Mouse (Mus musculus): ENCODE results near the gene Per1. TPM values are rescaled to one million over a fixed set of nuclear protein-coding genes. Genes with fewer than 3 reads are reported as not detected.

Per1 gene
- polyA plus RNA-seq, 1 experiment from 2014 or later = 15.4 TPM

GRCm38 (mm10) chr11:69116843-69117242 is 21.8 kb downstream of the Per1 start:
- Histone ChIP-seq H3K27me3 (ENCODE audit: insufficient read depth, low read length) (no peaks in the 10 kb centered on the region; the same call in 1 of the 2 replicates), H3K27ac (ENCODE audit: low read depth) (no peak overlapping the region), H3K9me3 (ENCODE audit: low read depth, low read length) (no peaks in the 10 kb centered on the region), H3K4me1 (ENCODE audit: insufficient read depth) (peaks cover 7% of the 10 kb centered on the region), H3K4me3 (ENCODE audit: low read depth, low read length) (0 out of 2 replicates have a peak overlapping the region, but pooled peaks have one; percentile 1), H3K9ac (no peak overlapping the region), H3K4me2 (peak overlapping the region; percentile 93), H3K36me3 (ENCODE audit: insufficient read depth) (no peaks in the 10 kb centered on the region)
- ATAC-seq (ENCODE audit: insufficient read depth) = no peak
- no peak for DNase-seq
- no peak for TF ChIP-seq CTCF (IDR thresholded peaks at IDR 0.05; ENCODE audit: low read depth)
- WGBS = 43% methylated on average over 5 of the region's 5 CpGs

GRCm38 (mm10) chr11:69117737-69118695 is 23.0 kb downstream of the Per1 start:
- no peaks in the 10 kb centered on the region for H3K36me3 ChIP-seq (ENCODE audit: insufficient read depth)
- no peaks in the 10 kb centered on the region; the same call in 1 of the 2 replicates for H3K27me3 ChIP-seq (ENCODE audit: insufficient read depth, low read length)
- peak overlapping the region; percentile 93 for H3K4me2 ChIP-seq
- DNase-seq (peak; percentile 68), ATAC-seq (ENCODE audit: insufficient read depth) (peak; percentile 9; the same call in 1 of the 2 replicates)
- peak overlapping the region; percentile 68 for H3K9ac ChIP-seq
- WGBS = under 1% methylated on average over 45 of the region's 45 CpGs
- no peaks in the 10 kb centered on the region for H3K9me3 ChIP-seq (ENCODE audit: low read depth, low read length)
- TF ChIP-seq CTCF (IDR thresholded peaks at IDR 0.05; ENCODE audit: low read depth) = no peak
- peak overlapping the region; percentile 87 for H3K27ac ChIP-seq (ENCODE audit: low read depth)
- H3K4me1 ChIP-seq (ENCODE audit: insufficient read depth) = peaks cover 7% of the 10 kb centered on the region
- peak overlapping the region; percentile 74 for H3K4me3 ChIP-seq (ENCODE audit: low read depth, low read length)

GRCm38 (mm10) chr11:69118765-69119164 is 23.7 kb downstream of the Per1 start:
- no peak overlapping the region for H3K27ac ChIP-seq (ENCODE audit: low read depth)
- 0 out of 2 replicates have a peak overlapping the region, but pooled peaks have one; percentile 30 for H3K9ac ChIP-seq
- TF ChIP-seq CTCF (IDR thresholded peaks at IDR 0.05; ENCODE audit: low read depth) = no peak

DNA sequence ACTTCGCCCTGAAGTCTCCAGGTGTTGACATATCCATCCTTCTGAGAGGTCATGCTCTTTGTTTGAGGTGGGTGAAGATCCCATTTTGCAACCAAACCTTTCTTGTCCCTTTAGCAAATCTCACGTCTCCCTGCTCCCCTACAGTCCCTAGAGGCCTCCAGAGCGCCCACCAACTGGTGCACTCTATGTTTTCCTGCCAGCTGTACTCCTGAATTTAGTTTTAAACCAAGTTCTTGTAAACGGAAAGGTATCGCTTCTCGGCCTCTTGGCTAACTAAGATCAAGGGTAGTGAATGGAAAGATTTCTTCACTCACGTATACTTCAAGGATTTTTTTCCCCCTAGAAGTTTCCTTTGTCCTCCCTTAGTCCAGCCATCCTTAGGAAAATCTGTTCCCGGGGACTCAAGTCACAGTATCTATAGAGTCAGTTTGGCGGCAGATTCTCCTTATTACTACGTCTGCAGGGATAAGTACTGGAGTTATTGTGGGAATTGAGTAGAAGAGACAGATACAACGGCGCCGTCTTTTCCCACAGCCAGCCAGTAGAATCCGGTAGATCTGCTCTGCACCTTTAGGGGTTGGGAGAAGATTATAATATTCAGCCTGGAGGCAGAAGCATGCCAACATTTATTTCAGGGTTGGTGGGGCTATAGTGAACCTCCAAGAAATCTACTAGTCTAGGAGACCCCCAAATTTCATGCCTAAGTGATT is 24.6 kb downstream of the Per1 start:
- Histone ChIP-seq H3K4me1 (ENCODE audit: insufficient read depth) (peaks cover 7% of the 10 kb centered on the region), H3K9me3 (ENCODE audit: low read depth, low read length) (no peaks in the 10 kb centered on the region), H3K4me2 (peak overlapping the region; percentile 93), H3K36me3 (ENCODE audit: insufficient read depth) (no peaks in the 10 kb centered on the region), H3K27ac (ENCODE audit: low read depth) (no peak overlapping the region), H3K9ac (peak overlapping the region; percentile 31; the same call in 1 of the 2 replicates), H3K4me3 (ENCODE audit: low read depth, low read length) (peak overlapping the region; percentile 74), H3K27me3 (ENCODE audit: insufficient read depth, low read length) (no peaks in the 10 kb centered on the region; the same call in 1 of the 2 replicates)
- DNase-seq (peak; percentile 20), ATAC-seq (ENCODE audit: insufficient read depth) (no peak)
- 32% methylated on average over 14 of the region's 14 CpGs for WGBS
- TF ChIP-seq CTCF (IDR thresholded peaks at IDR 0.05; ENCODE audit: low read depth) = no peak

More at GRCm38 (mm10) chr11:69118765-69119164, 23.7 kb downstream of the Per1 start:
- under 1% methylated on average over 15 of the region's 15 CpGs for WGBS
- H3K4me2 ChIP-seq = peak overlapping the region; percentile 93
- no peak; the same call in 1 of the 2 replicates for ATAC-seq (ENCODE audit: insufficient read depth)
- H3K4me1 ChIP-seq (ENCODE audit: insufficient read depth) = peaks cover 7% of the 10 kb centered on the region
- no peaks in the 10 kb centered on the region; the same call in 1 of the 2 replicates for H3K27me3 ChIP-seq (ENCODE audit: insufficient read depth, low read length)
- H3K36me3 ChIP-seq (ENCODE audit: insufficient read depth) = no peaks in the 10 kb centered on the region
- H3K4me3 ChIP-seq (ENCODE audit: low read depth, low read length) = peak overlapping the region; percentile 74
- DNase-seq = peak; percentile 94
- H3K9me3 ChIP-seq (ENCODE audit: low read depth, low read length) = no peaks in the 10 kb centered on the region

DNA sequence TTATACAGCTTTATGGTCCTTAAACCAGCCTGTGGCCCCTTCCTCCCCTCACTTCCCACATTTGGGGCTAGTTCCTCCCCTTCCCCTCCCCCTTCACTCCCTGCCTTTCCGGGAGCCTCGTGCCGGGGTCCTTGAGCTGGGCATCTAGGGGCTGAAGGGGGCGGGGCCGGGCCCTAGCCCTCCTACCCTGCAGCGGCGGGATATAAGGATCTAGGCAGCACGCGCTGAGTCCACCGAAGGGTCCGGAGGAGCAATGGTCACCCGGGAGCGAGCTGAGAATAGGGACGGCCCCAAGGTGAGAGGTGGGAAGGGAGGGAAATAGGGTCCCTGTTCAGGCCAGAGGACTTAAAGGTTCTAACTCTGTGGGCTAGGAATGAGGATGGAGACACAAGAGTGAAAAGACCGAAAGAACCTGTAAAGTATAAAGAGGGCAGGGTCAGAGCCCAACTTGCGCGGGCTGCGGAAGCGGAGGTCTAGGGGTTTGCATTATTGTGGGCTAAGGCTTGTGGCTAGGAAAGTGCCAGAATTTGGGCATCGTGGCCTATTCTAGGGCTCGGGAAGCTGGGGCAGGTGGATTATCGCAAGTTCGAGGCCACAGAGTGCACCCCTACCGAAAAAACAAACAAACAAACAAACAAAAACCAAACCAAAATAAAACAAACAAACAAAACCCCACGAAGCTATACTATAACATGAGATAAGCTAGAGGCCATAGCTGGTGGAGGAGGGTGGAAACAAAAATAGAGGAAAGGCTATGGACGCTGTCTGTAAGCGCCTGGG is 25.4 kb downstream of the Per1 start, which contains the start of gene Hes7:
Hes7 (plus strand) TSS at position 184 of the 780 bp plus-strand sequence.
- DNase-seq (peak; percentile 61), ATAC-seq (ENCODE audit: insufficient read depth) (no peak)
- peaks cover 7% of the 10 kb centered on the region for H3K4me1 ChIP-seq (ENCODE audit: insufficient read depth)
- H3K27me3 ChIP-seq (ENCODE audit: insufficient read depth, low read length) = no peaks in the 10 kb centered on the region
- no peak within 1 kb of the TSS for H3K27ac ChIP-seq (ENCODE audit: low read depth)
- H3K36me3 ChIP-seq (ENCODE audit: insufficient read depth) = no peaks in the 10 kb centered on the region
- peak within 1 kb of the TSS; percentile 74 for H3K4me3 ChIP-seq (ENCODE audit: low read depth, low read length)
- peak within 1 kb of the TSS; percentile 69 for H3K9ac ChIP-seq
- no peak for TF ChIP-seq CTCF (IDR thresholded peaks at IDR 0.05; ENCODE audit: low read depth)
- H3K4me2 ChIP-seq = peak within 1 kb of the TSS; percentile 93
- H3K9me3 ChIP-seq (ENCODE audit: low read depth, low read length) = no peaks in the 10 kb centered on the region
- WGBS = 2% methylated on average over 27 of the region's 27 CpGs

DNA sequence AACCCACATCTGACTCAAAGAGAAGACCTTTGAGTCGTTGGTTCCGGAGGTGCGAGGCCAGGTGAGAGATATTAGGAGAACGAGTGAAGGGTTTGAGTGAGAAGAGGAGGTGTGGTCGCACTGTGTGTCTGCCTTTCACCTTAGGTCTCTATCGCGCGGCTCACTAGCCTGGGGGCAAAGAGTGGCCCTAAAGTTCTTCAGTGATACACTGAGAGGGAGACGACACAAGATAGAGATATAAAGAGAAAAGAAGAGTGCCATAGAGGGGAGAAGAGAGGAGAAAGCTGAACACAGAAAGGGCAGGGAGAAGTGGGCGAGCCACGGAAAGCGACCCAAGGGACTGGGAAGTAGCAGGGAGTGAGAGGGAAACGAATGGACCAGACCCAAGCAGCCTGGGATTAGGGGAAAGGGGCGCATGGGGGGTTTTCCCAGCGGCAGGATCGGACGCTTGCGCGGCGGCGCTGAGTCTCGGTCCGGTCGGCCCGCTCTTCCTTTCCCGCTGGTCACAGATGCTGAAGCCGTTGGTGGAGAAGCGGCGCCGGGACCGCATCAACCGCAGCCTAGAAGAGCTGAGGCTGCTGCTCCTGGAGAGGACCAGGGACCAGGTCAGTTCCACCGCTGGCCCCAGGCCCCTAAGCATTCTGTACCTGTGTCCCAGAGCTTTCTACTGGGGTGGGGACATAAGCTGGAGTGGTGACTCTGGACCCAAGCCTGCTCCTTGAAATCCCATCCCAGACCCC is 26.2 kb downstream of the Per1 start:
- peak; percentile 57 for DNase-seq

More for the DNA sequence above, 26.2 kb downstream of the Per1 start:
- H3K9me3 ChIP-seq (ENCODE audit: low read depth, low read length) = no peaks in the 10 kb centered on the region
- ATAC-seq (ENCODE audit: insufficient read depth) = no peak
- H3K4me1 ChIP-seq (ENCODE audit: insufficient read depth) = peaks cover 7% of the 10 kb centered on the region
- peak overlapping the region; percentile 69 for H3K9ac ChIP-seq
- no peak overlapping the region for H3K27ac ChIP-seq (ENCODE audit: low read depth)
- H3K4me2 ChIP-seq = peak overlapping the region; percentile 93
- H3K36me3 ChIP-seq (ENCODE audit: insufficient read depth) = no peaks in the 10 kb centered on the region
- no peaks in the 10 kb centered on the region for H3K27me3 ChIP-seq (ENCODE audit: insufficient read depth, low read length)
- TF ChIP-seq CTCF (IDR thresholded peaks at IDR 0.05; ENCODE audit: low read depth) = no peak
- under 1% methylated on average over 33 of the region's 33 CpGs for WGBS
- H3K4me3 ChIP-seq (ENCODE audit: low read depth, low read length) = peak overlapping the region; percentile 74

All from lung, embryonic 14.5 days (tissue).